Mouse (Mus musculus): ENCODE measurements at regions not wholly inside any gene's neighbourhood (a gene's known extent, or its start where the extent isn't known, plus 50 kb on each side); places are given as distances from the start of the nearest gene placed in this dataset.

- no peaks in the 10 kb centered on the region for H3K27me3 ChIP-seq (ENCODE audit: control insufficient read depth, insufficient read depth, low read length)
- H3K36me3 ChIP-seq (ENCODE audit: control insufficient read depth, insufficient read depth, low read length), result no peaks in the 10 kb centered on the region
- no peaks in the 10 kb centered on the region for H3K4me1 ChIP-seq (ENCODE audit: control insufficient read depth, insufficient read depth, insufficient read length, low read length)
- no peak overlapping the region for H3K4me3 ChIP-seq (ENCODE audit: low read depth, low read length)
- TF ChIP-seq CTCF (IDR thresholded peaks at IDR 0.05; ENCODE audit: extremely low read depth, insufficient read length, insufficient replicate concordance, low read depth, low read length) (no peak), POLR2A (IDR thresholded peaks at IDR 0.05; ENCODE audit: low read depth, low read length) (no peak)
- 80% methylated on average over 7 of the region's 7 CpGs for WGBS
- no peak overlapping the region for H3K27ac ChIP-seq (ENCODE audit: insufficient read depth, low read depth, low read length)
Observed at GRCm38 (mm10) chr5:53370272-53370671, 95.7 kb upstream of the Rbpj start.

GRCm38 (mm10) chr5:53371638-53372037 is 94.3 kb upstream of the Rbpj start:
- Histone ChIP-seq H3K36me3 (ENCODE audit: control insufficient read depth, insufficient read depth, low read length) (no peaks in the 10 kb centered on the region), H3K27me3 (ENCODE audit: control insufficient read depth, insufficient read depth, low read length) (no peaks in the 10 kb centered on the region), H3K4me1 (ENCODE audit: control insufficient read depth, insufficient read depth, insufficient read length, low read length) (no peaks in the 10 kb centered on the region), H3K4me3 (ENCODE audit: low read depth, low read length) (no peak overlapping the region), H3K27ac (ENCODE audit: insufficient read depth, low read depth, low read length) (no peak overlapping the region)
- no peak for TF ChIP-seq CTCF (IDR thresholded peaks at IDR 0.05; ENCODE audit: extremely low read depth, insufficient read length, insufficient replicate concordance, low read depth, low read length)
- no peak for TF ChIP-seq POLR2A (IDR thresholded peaks at IDR 0.05; ENCODE audit: low read depth, low read length)
- 86% methylated on average over 3 of the region's 3 CpGs for WGBS

- no peaks in the 10 kb centered on the region for H3K4me1 ChIP-seq (ENCODE audit: control insufficient read depth, insufficient read depth, insufficient read length, low read length)
- no peak overlapping the region for H3K27ac ChIP-seq (ENCODE audit: insufficient read depth, low read depth, low read length)
- WGBS, result 80% methylated on average over 2 of the region's 2 CpGs
- TF ChIP-seq CTCF (IDR thresholded peaks at IDR 0.05; ENCODE audit: extremely low read depth, insufficient read length, insufficient replicate concordance, low read depth, low read length), result no peak
- TF ChIP-seq POLR2A (IDR thresholded peaks at IDR 0.05; ENCODE audit: low read depth, low read length), result no peak
- H3K4me3 ChIP-seq (ENCODE audit: low read depth, low read length), result no peak overlapping the region
- no peaks in the 10 kb centered on the region for H3K27me3 ChIP-seq (ENCODE audit: control insufficient read depth, insufficient read depth, low read length)
- no peaks in the 10 kb centered on the region for H3K36me3 ChIP-seq (ENCODE audit: control insufficient read depth, insufficient read depth, low read length)
Observed at GRCm38 (mm10) chr5:53373315-53373714, 92.6 kb upstream of the Rbpj start.

GRCm38 (mm10) chr5:53376856-53377255 is 89.1 kb upstream of the Rbpj start:
- no peaks in the 10 kb centered on the region for H3K36me3 ChIP-seq (ENCODE audit: control insufficient read depth, insufficient read depth, low read length)
- no peaks in the 10 kb centered on the region for H3K27me3 ChIP-seq (ENCODE audit: control insufficient read depth, insufficient read depth, low read length)
- no peaks in the 10 kb centered on the region for H3K4me1 ChIP-seq (ENCODE audit: control insufficient read depth, insufficient read depth, insufficient read length, low read length)
- no peak for TF ChIP-seq CTCF (IDR thresholded peaks at IDR 0.05; ENCODE audit: extremely low read depth, insufficient read length, insufficient replicate concordance, low read depth, low read length)
- TF ChIP-seq POLR2A (IDR thresholded peaks at IDR 0.05; ENCODE audit: low read depth, low read length), result no peak
- no peak overlapping the region for H3K27ac ChIP-seq (ENCODE audit: insufficient read depth, low read depth, low read length)
- 72% methylated on average over 7 of the region's 7 CpGs for WGBS
- H3K4me3 ChIP-seq (ENCODE audit: low read depth, low read length), result no peak overlapping the region

- Histone ChIP-seq H3K27me3 (ENCODE audit: control insufficient read depth, insufficient read depth, low read length) (no peaks in the 10 kb centered on the region), H3K36me3 (ENCODE audit: control insufficient read depth, insufficient read depth, low read length) (no peaks in the 10 kb centered on the region), H3K4me3 (ENCODE audit: low read depth, low read length) (no peak overlapping the region), H3K4me1 (ENCODE audit: control insufficient read depth, insufficient read depth, insufficient read length, low read length) (no peaks in the 10 kb centered on the region), H3K27ac (ENCODE audit: insufficient read depth, low read depth, low read length) (no peak overlapping the region)
- WGBS, result 93% methylated on average over 2 of the region's 2 CpGs
- TF ChIP-seq POLR2A (IDR thresholded peaks at IDR 0.05; ENCODE audit: low read depth, low read length) (no peak), CTCF (IDR thresholded peaks at IDR 0.05; ENCODE audit: extremely low read depth, insufficient read length, insufficient replicate concordance, low read depth, low read length) (no peak)
Observed at GRCm38 (mm10) chr5:53377698-53378097, 88.3 kb upstream of the Rbpj start.

GRCm38 (mm10) chr5:53378106-53378505 is 87.8 kb upstream of the Rbpj start:
- no peaks in the 10 kb centered on the region for H3K36me3 ChIP-seq (ENCODE audit: control insufficient read depth, insufficient read depth, low read length)
- H3K4me1 ChIP-seq (ENCODE audit: control insufficient read depth, insufficient read depth, insufficient read length, low read length), result no peaks in the 10 kb centered on the region
- H3K27me3 ChIP-seq (ENCODE audit: control insufficient read depth, insufficient read depth, low read length), result no peaks in the 10 kb centered on the region
- no peak overlapping the region for H3K4me3 ChIP-seq (ENCODE audit: low read depth, low read length)
- no peak overlapping the region for H3K27ac ChIP-seq (ENCODE audit: insufficient read depth, low read depth, low read length)
- TF ChIP-seq CTCF (IDR thresholded peaks at IDR 0.05; ENCODE audit: extremely low read depth, insufficient read length, insufficient replicate concordance, low read depth, low read length) (no peak), POLR2A (IDR thresholded peaks at IDR 0.05; ENCODE audit: low read depth, low read length) (no peak)

GRCm38 (mm10) chr5:53378599-53378998 is 87.4 kb upstream of the Rbpj start:
- no peak overlapping the region for H3K27ac ChIP-seq (ENCODE audit: insufficient read depth, low read depth, low read length)
- H3K4me1 ChIP-seq (ENCODE audit: control insufficient read depth, insufficient read depth, insufficient read length, low read length), result no peaks in the 10 kb centered on the region
- H3K36me3 ChIP-seq (ENCODE audit: control insufficient read depth, insufficient read depth, low read length), result no peaks in the 10 kb centered on the region
- H3K4me3 ChIP-seq (ENCODE audit: low read depth, low read length), result no peak overlapping the region
- no peaks in the 10 kb centered on the region for H3K27me3 ChIP-seq (ENCODE audit: control insufficient read depth, insufficient read depth, low read length)
- TF ChIP-seq POLR2A (IDR thresholded peaks at IDR 0.05; ENCODE audit: low read depth, low read length), result no peak
- no peak for TF ChIP-seq CTCF (IDR thresholded peaks at IDR 0.05; ENCODE audit: extremely low read depth, insufficient read length, insufficient replicate concordance, low read depth, low read length)
- WGBS, result 90% methylated on average over 7 of the region's 7 CpGs

- no peaks in the 10 kb centered on the region for H3K27me3 ChIP-seq (ENCODE audit: control insufficient read depth, insufficient read depth, low read length)
- H3K4me3 ChIP-seq (ENCODE audit: low read depth, low read length), result no peak overlapping the region
- H3K4me1 ChIP-seq (ENCODE audit: control insufficient read depth, insufficient read depth, insufficient read length, low read length), result no peaks in the 10 kb centered on the region
- WGBS, result 16% methylated on average over 17 of the region's 17 CpGs
- no peak overlapping the region for H3K27ac ChIP-seq (ENCODE audit: insufficient read depth, low read depth, low read length)
- TF ChIP-seq CTCF (IDR thresholded peaks at IDR 0.05; ENCODE audit: extremely low read depth, insufficient read length, insufficient replicate concordance, low read depth, low read length) (no peak), POLR2A (IDR thresholded peaks at IDR 0.05; ENCODE audit: low read depth, low read length) (no peak)
- no peaks in the 10 kb centered on the region for H3K36me3 ChIP-seq (ENCODE audit: control insufficient read depth, insufficient read depth, low read length)
Observed at GRCm38 (mm10) chr5:53379612-53380011, 86.3 kb upstream of the Rbpj start.

Data from small intestine, adult 2 months (tissue).